Mouse (Mus musculus): ENCODE data around the gene P2ry2. TPM values are rescaled to one million over a fixed set of nuclear protein-coding genes. Genes with fewer than 3 reads are reported as not detected.

P2ry2 gene
- polyA plus RNA-seq, 1 experiment from 2014 or later, result 3.1 TPM

DNA sequence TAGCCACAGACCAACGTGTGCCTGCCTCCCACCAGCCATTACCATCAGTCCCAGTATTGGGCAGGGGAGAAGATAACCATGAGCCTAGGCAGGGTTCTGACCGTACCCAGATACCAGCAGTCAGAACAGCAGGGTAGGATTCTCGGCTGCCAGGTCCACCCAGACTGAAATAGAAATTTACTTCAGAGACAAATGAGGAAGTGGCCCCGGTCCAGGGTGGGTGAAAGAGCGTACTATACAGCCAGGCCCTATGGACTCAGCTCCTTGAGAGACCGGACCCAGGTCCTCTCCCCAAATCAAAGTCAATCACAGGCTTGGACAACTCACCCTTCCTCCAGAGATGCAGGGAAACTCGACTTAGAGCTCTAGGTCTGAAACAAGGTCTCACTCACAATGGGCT is 51.5 kb downstream of the P2ry2 start:
- H3K9me3 ChIP-seq (ENCODE audit: control insufficient read depth, low read length), result 0 out of 2 replicates have a peak, but pooled peaks cover 4% of the 10 kb centered on the region
- ATAC-seq, result no peak
- no peaks in the 10 kb centered on the region for H3K27me3 ChIP-seq (replicated peaks; ENCODE audit: control insufficient read depth, insufficient read depth, low read length)
- no peak overlapping the region for H3K4me2 ChIP-seq (ENCODE audit: low read depth, low read length)
- peak overlapping the region; percentile 0; the same call in 1 of the 2 replicates for H3K9ac ChIP-seq (ENCODE audit: low read depth, low read length)
- H3K4me3 ChIP-seq (ENCODE audit: low read length), result no peak overlapping the region
- WGBS, result 75% methylated on average over 7 of the region's 7 CpGs
- H3K27ac ChIP-seq (ENCODE audit: low read length), result no peak overlapping the region
- no peaks in the 10 kb centered on the region for H3K36me3 ChIP-seq (ENCODE audit: control insufficient read depth, insufficient read depth, low read length)
- 0 out of 2 replicates have a peak, but pooled peaks cover 11% of the 10 kb centered on the region for H3K4me1 ChIP-seq (ENCODE audit: control insufficient read depth, insufficient read depth, low read length)

DNA sequence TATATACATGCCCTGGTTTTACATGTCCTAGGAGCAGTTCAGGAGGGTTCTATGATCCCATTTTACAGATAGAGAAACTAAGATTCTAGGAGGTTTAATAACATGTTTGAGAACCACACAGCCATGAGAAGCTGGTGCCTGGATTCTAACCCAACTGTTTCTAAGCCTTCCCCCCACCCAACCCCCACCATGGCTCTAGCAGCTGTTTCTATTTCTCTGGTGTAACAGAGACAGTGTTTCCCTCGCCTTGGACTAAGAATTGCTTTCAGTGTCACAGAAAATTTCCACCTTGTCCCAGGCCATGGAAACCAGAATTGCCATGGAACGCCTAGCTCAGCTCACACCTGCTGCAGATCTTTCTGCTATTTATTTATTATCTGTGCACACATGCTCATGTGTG is 52.2 kb downstream of the P2ry2 start:
- no peak for ATAC-seq
- no peak overlapping the region for H3K4me3 ChIP-seq (ENCODE audit: low read length)

DNA sequence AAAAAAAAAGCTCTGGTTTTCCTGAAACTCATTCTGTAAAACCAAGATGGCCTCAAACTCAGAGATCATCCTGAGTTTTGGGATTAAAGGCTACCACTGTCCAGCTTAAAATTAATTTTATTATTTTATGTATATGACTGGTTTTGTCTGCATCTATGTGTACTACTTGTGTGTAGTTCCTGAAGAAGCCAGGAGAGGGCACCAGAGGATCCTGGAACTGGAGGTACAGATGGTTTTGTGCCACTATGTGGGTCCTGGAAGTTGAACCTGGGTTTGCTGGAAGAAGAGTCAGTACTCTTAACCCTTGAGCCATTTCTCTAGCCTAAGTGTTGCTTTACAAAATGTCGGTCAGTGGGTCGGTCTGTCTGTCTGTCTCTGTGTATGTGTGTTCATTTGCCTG is 54.2 kb downstream of the P2ry2 start:
- Histone ChIP-seq H3K9me3 (ENCODE audit: control insufficient read depth, low read length) (peaks cover 4% of the 10 kb centered on the region; the same call in 1 of the 2 replicates), H3K9ac (ENCODE audit: low read depth, low read length) (no peak overlapping the region), H3K4me1 (ENCODE audit: control insufficient read depth, insufficient read depth, low read length) (0 out of 2 replicates have a peak, but pooled peaks cover 4% of the 10 kb centered on the region), H3K4me3 (ENCODE audit: low read length) (no peak overlapping the region), H3K27ac (ENCODE audit: low read length) (no peak overlapping the region), H3K36me3 (ENCODE audit: control insufficient read depth, insufficient read depth, low read length) (no peaks in the 10 kb centered on the region), H3K27me3 (replicated peaks; ENCODE audit: control insufficient read depth, insufficient read depth, low read length) (no peaks in the 10 kb centered on the region), H3K4me2 (ENCODE audit: low read depth, low read length) (no peak overlapping the region)
- ATAC-seq, result no peak
- 94% methylated on average over 2 of the region's 2 CpGs for WGBS

More for the DNA sequence above, 52.2 kb downstream of the P2ry2 start:
- Histone ChIP-seq H3K9ac (ENCODE audit: low read depth, low read length) (peak overlapping the region; percentile 0; the same call in 1 of the 2 replicates), H3K4me2 (ENCODE audit: low read depth, low read length) (no peak overlapping the region), H3K4me1 (ENCODE audit: control insufficient read depth, insufficient read depth, low read length) (0 out of 2 replicates have a peak, but pooled peaks cover 11% of the 10 kb centered on the region), H3K27me3 (replicated peaks; ENCODE audit: control insufficient read depth, insufficient read depth, low read length) (no peaks in the 10 kb centered on the region), H3K36me3 (ENCODE audit: control insufficient read depth, insufficient read depth, low read length) (no peaks in the 10 kb centered on the region), H3K9me3 (ENCODE audit: control insufficient read depth, low read length) (peaks cover 4% of the 10 kb centered on the region; the same call in 1 of the 2 replicates), H3K27ac (ENCODE audit: low read length) (no peak overlapping the region)
- WGBS, result 77% methylated on average over 2 of the region's 2 CpGs

DNA sequence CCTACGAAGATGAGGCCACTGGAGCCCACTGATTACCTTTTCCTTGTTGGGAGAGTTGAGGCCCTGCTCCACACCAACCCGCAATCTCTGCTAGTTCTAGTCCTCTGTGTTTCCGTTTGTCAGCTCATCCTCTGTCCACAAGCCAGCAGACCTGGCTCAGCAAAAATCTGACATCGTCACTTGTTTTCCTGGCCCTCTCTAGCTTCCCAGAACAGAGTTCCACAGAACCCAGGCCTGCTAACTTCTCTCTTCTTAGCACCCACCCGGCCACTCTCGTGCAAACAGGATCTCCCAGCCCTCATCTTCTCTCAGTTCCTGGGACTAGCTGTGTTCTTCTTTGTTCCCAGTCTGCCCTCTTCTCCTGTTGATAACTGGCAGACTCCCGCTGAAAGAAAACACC is 60.0 kb downstream of the P2ry2 start:
- no peak for ATAC-seq
- H3K9ac ChIP-seq (ENCODE audit: low read depth, low read length), result no peak overlapping the region
- peaks cover 19% of the 10 kb centered on the region for H3K4me1 ChIP-seq (ENCODE audit: control insufficient read depth, insufficient read depth, low read length)
- H3K27me3 ChIP-seq (replicated peaks; ENCODE audit: control insufficient read depth, insufficient read depth, low read length), result no peaks in the 10 kb centered on the region
- no peak overlapping the region for H3K4me2 ChIP-seq (ENCODE audit: low read depth, low read length)
- no peaks in the 10 kb centered on the region for H3K36me3 ChIP-seq (ENCODE audit: control insufficient read depth, insufficient read depth, low read length)
- no peaks in the 10 kb centered on the region; the same call in 1 of the 2 replicates for H3K9me3 ChIP-seq (ENCODE audit: control insufficient read depth, low read length)
- WGBS, result 73% methylated on average over 7 of the region's 7 CpGs
- no peak overlapping the region for H3K4me3 ChIP-seq (ENCODE audit: low read length)
- no peak overlapping the region for H3K27ac ChIP-seq (ENCODE audit: low read length)

DNA sequence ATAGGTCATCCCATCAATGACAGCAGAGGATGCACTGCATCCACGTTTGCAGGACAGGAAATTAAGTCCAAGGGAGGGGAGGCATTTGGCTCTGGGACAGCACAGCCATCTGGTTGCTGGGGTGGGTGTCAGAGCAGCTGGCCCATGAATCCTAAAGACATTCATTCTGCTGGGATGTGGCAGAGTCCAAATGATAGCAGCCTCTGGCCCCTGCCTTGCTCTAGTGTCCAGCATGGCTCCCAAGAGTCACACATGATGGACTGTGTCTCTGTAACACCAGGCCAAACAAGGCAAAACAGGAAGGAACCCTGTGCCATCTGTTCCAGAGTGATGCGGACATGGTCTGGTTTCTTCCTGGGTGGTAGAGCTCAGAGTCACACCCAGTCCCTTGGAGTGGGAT is 60.8 kb downstream of the P2ry2 start:
- ATAC-seq, result peak; percentile 27; the same call in 1 of the 2 replicates
- H3K4me2 ChIP-seq (ENCODE audit: low read depth, low read length), result no peak overlapping the region
- H3K4me3 ChIP-seq (ENCODE audit: low read length), result no peak overlapping the region
- no peaks in the 10 kb centered on the region; the same call in 1 of the 2 replicates for H3K9me3 ChIP-seq (ENCODE audit: control insufficient read depth, low read length)
- H3K9ac ChIP-seq (ENCODE audit: low read depth, low read length), result no peak overlapping the region
- H3K4me1 ChIP-seq (ENCODE audit: control insufficient read depth, insufficient read depth, low read length), result peaks cover 19% of the 10 kb centered on the region
- WGBS, result 52% methylated on average over 2 of the region's 2 CpGs
- no peaks in the 10 kb centered on the region for H3K36me3 ChIP-seq (ENCODE audit: control insufficient read depth, insufficient read depth, low read length)
- H3K27ac ChIP-seq (ENCODE audit: low read length), result peak overlapping the region; percentile 39; the same call in 1 of the 2 replicates
- no peaks in the 10 kb centered on the region for H3K27me3 ChIP-seq (replicated peaks; ENCODE audit: control insufficient read depth, insufficient read depth, low read length)

DNA sequence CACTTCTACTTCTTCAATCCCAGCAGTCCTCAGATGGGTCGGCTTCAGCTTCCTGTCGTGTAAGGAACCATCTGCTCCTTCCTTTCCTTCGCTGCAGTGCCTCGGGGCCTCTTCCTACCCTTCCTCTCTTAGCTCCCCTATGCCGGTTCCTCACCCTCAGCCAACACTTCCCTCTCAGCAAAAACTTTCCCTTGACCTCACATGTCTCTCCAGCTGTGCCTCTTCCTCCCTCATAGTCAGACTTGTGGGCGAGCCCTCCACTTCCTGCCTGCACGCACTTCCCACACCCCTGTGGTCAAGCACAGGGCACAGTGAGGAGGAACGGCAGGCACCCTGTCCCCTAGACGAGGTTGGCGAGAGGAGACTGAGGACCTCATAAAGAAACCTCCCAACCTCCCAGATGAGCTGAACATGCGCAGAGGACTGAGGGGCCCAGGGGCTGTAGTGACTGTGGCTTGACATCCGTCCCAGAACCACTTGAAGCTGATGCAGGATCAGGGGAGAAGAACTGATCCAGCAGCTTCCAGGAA is 62.1 kb downstream of the P2ry2 start:
- no peaks in the 10 kb centered on the region for H3K27me3 ChIP-seq (replicated peaks; ENCODE audit: control insufficient read depth, insufficient read depth, low read length)
- no peak overlapping the region for H3K4me3 ChIP-seq (ENCODE audit: low read length)
- H3K27ac ChIP-seq (ENCODE audit: low read length), result peak overlapping the region; percentile 80
- peak; percentile 78 for ATAC-seq
- H3K4me2 ChIP-seq (ENCODE audit: low read depth, low read length), result no peak overlapping the region
- 0 out of 2 replicates have a peak overlapping the region, but pooled peaks have one; percentile 25 for H3K9ac ChIP-seq (ENCODE audit: low read depth, low read length)
- 40% methylated on average over 12 of the region's 12 CpGs for WGBS
- peaks cover 19% of the 10 kb centered on the region for H3K4me1 ChIP-seq (ENCODE audit: control insufficient read depth, insufficient read depth, low read length)
- H3K36me3 ChIP-seq (ENCODE audit: control insufficient read depth, insufficient read depth, low read length), result no peaks in the 10 kb centered on the region
- H3K9me3 ChIP-seq (ENCODE audit: control insufficient read depth, low read length), result no peaks in the 10 kb centered on the region

DNA sequence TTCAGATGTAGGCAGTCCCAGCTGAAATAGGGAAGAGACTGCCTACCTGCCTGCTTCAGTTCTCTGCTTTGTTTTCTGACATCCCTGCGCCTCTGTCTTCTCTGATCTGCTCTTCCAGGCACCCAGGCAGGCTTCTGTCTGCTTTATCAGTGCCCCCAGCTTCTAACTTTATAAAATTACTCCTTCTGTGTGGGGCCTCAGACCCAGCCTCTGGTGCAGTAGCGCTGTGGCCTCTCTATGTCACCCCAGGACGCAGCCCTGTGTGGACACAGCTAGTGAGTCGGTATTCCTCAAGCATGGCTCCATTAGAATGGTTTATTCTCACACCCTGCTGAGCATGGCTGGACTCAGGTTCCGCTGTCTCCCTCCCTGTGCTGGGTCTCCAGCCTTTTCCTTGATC is 62.6 kb downstream of the P2ry2 start:
- H3K4me1 ChIP-seq (ENCODE audit: control insufficient read depth, insufficient read depth, low read length), result peaks cover 19% of the 10 kb centered on the region
- H3K27ac ChIP-seq (ENCODE audit: low read length), result peak overlapping the region; percentile 80
- H3K9me3 ChIP-seq (ENCODE audit: control insufficient read depth, low read length), result no peaks in the 10 kb centered on the region
- no peak overlapping the region for H3K4me3 ChIP-seq (ENCODE audit: low read length)
- H3K9ac ChIP-seq (ENCODE audit: low read depth, low read length), result 0 out of 2 replicates have a peak overlapping the region, but pooled peaks have one; percentile 8
- no peaks in the 10 kb centered on the region for H3K27me3 ChIP-seq (replicated peaks; ENCODE audit: control insufficient read depth, insufficient read depth, low read length)
- ATAC-seq, result peak; percentile 22; the same call in 1 of the 2 replicates
- H3K4me2 ChIP-seq (ENCODE audit: low read depth, low read length), result no peak overlapping the region
- H3K36me3 ChIP-seq (ENCODE audit: control insufficient read depth, insufficient read depth, low read length), result no peaks in the 10 kb centered on the region
- 76% methylated on average over 5 of the region's 5 CpGs for WGBS

Other genes starting within 250 kb of the P2ry2 start
- 2.4 and 3.8 TPM in 2 replicates for gene Relt, start 149.4 kb downstream of the P2ry2 start, polyA plus RNA-seq (2015; fragmentation: Nextera tagmentation; extraction: Ambion mirVana)
- gene Arhgef17, start 80.8 kb downstream of the P2ry2 start, polyA plus RNA-seq (2015; fragmentation: Nextera tagmentation; extraction: Ambion mirVana), result 4.1 and 4.6 TPM in 2 replicates
- 9.0 and 9.8 TPM in 2 replicates for gene P2ry6, start 38.2 kb downstream of the P2ry2 start, polyA plus RNA-seq (2015; fragmentation: Nextera tagmentation; extraction: Ambion mirVana)
- gene Fchsd2, start 80.0 kb upstream of the P2ry2 start, polyA plus RNA-seq (2015; fragmentation: Nextera tagmentation; extraction: Ambion mirVana), result 19.7 and 23.6 TPM in 2 replicates